Mouse (Mus musculus): ENCODE results near the gene Cntfr. TPM values are rescaled to one million over a fixed set of nuclear protein-coding genes. Genes with fewer than 3 reads are reported as not detected.

Gene Cntfr
- total RNA-seq, 2 experiments from 2014 or later, result 84.4 to 89.5 TPM

- DNase-seq (ENCODE audit: low spot score in 2 of 2), result no peak
Observed at GRCm38 (mm10) chr4:41681947-41682346, 14.9 kb downstream of the Cntfr start.

- no peak for DNase-seq (ENCODE audit: low spot score in 2 of 2)
Observed at GRCm38 (mm10) chr4:41681176-41681575, 15.7 kb downstream of the Cntfr start.

GRCm38 (mm10) chr4:41679291-41679690, 17.6 kb downstream of the Cntfr start:
- DNase-seq (ENCODE audit: low spot score in 2 of 2), result no peak

- DNase-seq (ENCODE audit: low spot score in 2 of 2), result no peak
Observed at GRCm38 (mm10) chr4:41678863-41679262, 18.0 kb downstream of the Cntfr start.

GRCm38 (mm10) chr4:41677006-41677629, 19.8 kb downstream of the Cntfr start:
- no peak for DNase-seq (ENCODE audit: low spot score in 2 of 2)

- DNase-seq (ENCODE audit: low spot score in 2 of 2), result no peak
Observed at GRCm38 (mm10) chr4:41676248-41677005, 20.5 kb downstream of the Cntfr start.

GRCm38 (mm10) chr4:41673186-41673585, 23.7 kb downstream of the Cntfr start:
- DNase-seq (ENCODE audit: low spot score in 2 of 2), result no peak

GRCm38 (mm10) chr4:41672522-41672963, 24.3 kb downstream of the Cntfr start:
- no peak for DNase-seq (ENCODE audit: low spot score in 2 of 2)

- DNase-seq (ENCODE audit: low spot score in 2 of 2), result no peak
Observed at GRCm38 (mm10) chr4:41671963-41672480, 24.9 kb downstream of the Cntfr start.

GRCm38 (mm10) chr4:41671500-41671899, 25.4 kb downstream of the Cntfr start:
- no peak for DNase-seq (ENCODE audit: low spot score in 2 of 2)

- DNase-seq (ENCODE audit: low spot score in 2 of 2), result no peak
Observed at GRCm38 (mm10) chr4:41670836-41671235, 26.1 kb downstream of the Cntfr start.

GRCm38 (mm10) chr4:41666646-41667045, 30.2 kb downstream of the Cntfr start:
- DNase-seq (ENCODE audit: low spot score in 2 of 2), result no peak

- DNase-seq (ENCODE audit: low spot score in 2 of 2), result no peak
Observed at GRCm38 (mm10) chr4:41665009-41665675, 31.7 kb downstream of the Cntfr start.

GRCm38 (mm10) chr4:41664533-41664932, 32.4 kb downstream of the Cntfr start:
- no peak for DNase-seq (ENCODE audit: low spot score in 2 of 2)

GRCm38 (mm10) chr4:41663614-41664013, 33.3 kb downstream of the Cntfr start:
- no peak for DNase-seq (ENCODE audit: low spot score in 2 of 2)

- DNase-seq (ENCODE audit: low spot score in 2 of 2), result no peak
Observed at GRCm38 (mm10) chr4:41662723-41663122, 34.2 kb downstream of the Cntfr start.

GRCm38 (mm10) chr4:41660851-41661430, 35.9 kb downstream of the Cntfr start:
- DNase-seq (ENCODE audit: low spot score in 2 of 2), result no peak

GRCm38 (mm10) chr4:41659556-41659955, 37.3 kb downstream of the Cntfr start:
- no peak for DNase-seq (ENCODE audit: low spot score in 2 of 2)

- no peak for DNase-seq (ENCODE audit: low spot score in 2 of 2)
Observed at GRCm38 (mm10) chr4:41658566-41659384, 38.1 kb downstream of the Cntfr start.

- no peak for DNase-seq (ENCODE audit: low spot score in 2 of 2)
Observed at GRCm38 (mm10) chr4:41655525-41655924, 41.4 kb downstream of the Cntfr start.

- DNase-seq (ENCODE audit: low spot score in 2 of 2), result no peak
Observed at GRCm38 (mm10) chr4:41654217-41654616, 42.7 kb downstream of the Cntfr start.
